Mouse (Mus musculus): ENCODE data around the gene Crygn. TPM values are rescaled to one million over a fixed set of nuclear protein-coding genes. Genes with fewer than 3 reads are reported as not detected.

The Crygn gene
- polyA plus RNA-seq, 1 experiment from 2014 or later: 3.0 TPM

- Histone ChIP-seq H3K27me3 (ENCODE audit: control insufficient read depth, insufficient read depth, low read length) (no peaks in the 10 kb centered on the region), H3K4me2 (replicated peaks) (no peak overlapping the region), H3K9ac (no peak overlapping the region), H3K27ac (no peak overlapping the region), H3K4me3 (replicated peaks; ENCODE audit: low read length) (no peak overlapping the region), H3K4me1 (replicated peaks; ENCODE audit: control insufficient read depth, insufficient read depth, low read length) (peaks cover 9% of the 10 kb centered on the region), H3K9me3 (ENCODE audit: control insufficient read depth, low read length) (no peaks in the 10 kb centered on the region), H3K36me3 (replicated peaks; ENCODE audit: control insufficient read depth, insufficient read depth) (no peaks in the 10 kb centered on the region)
- WGBS: 92% methylated on average over 10 of the region's 10 CpGs
- DNase-seq (ENCODE audit: low spot score): no peak
- ATAC-seq (ENCODE audit: low FRiP score): no peak
Observed at GRCm38 (mm10) chr5:24737595-24737994, 20.2 kb downstream of the Crygn start.

GRCm38 (mm10) chr5:24733771-24734426, 23.9 kb downstream of the Crygn start:
- no peak overlapping the region for H3K4me3 ChIP-seq (replicated peaks; ENCODE audit: low read length)
- no peaks in the 10 kb centered on the region for H3K36me3 ChIP-seq (replicated peaks; ENCODE audit: control insufficient read depth, insufficient read depth)
- H3K27ac ChIP-seq: no peak overlapping the region
- H3K4me2 ChIP-seq (replicated peaks): no peak overlapping the region
- H3K27me3 ChIP-seq (ENCODE audit: control insufficient read depth, insufficient read depth, low read length): peaks cover 29% of the 10 kb centered on the region
- DNase-seq (ENCODE audit: low spot score): no peak
- WGBS: 64% methylated on average over 7 of the region's 7 CpGs
- H3K9me3 ChIP-seq (ENCODE audit: control insufficient read depth, low read length): no peaks in the 10 kb centered on the region
- H3K9ac ChIP-seq: no peak overlapping the region
- ATAC-seq (ENCODE audit: low FRiP score): no peak
- H3K4me1 ChIP-seq (replicated peaks; ENCODE audit: control insufficient read depth, insufficient read depth, low read length): peaks cover 18% of the 10 kb centered on the region

GRCm38 (mm10) chr5:24733134-24733533, 24.7 kb downstream of the Crygn start:
- ATAC-seq (ENCODE audit: low FRiP score) (0 out of 2 replicates have a peak, but pooled peaks have one; percentile 46), DNase-seq (ENCODE audit: low spot score) (no peak)
- Histone ChIP-seq H3K4me2 (replicated peaks) (no peak overlapping the region), H3K27me3 (ENCODE audit: control insufficient read depth, insufficient read depth, low read length) (peaks cover 36% of the 10 kb centered on the region), H3K4me3 (replicated peaks; ENCODE audit: low read length) (no peak overlapping the region), H3K4me1 (replicated peaks; ENCODE audit: control insufficient read depth, insufficient read depth, low read length) (peaks cover 18% of the 10 kb centered on the region), H3K36me3 (replicated peaks; ENCODE audit: control insufficient read depth, insufficient read depth) (no peaks in the 10 kb centered on the region), H3K27ac (no peak overlapping the region), H3K9me3 (ENCODE audit: control insufficient read depth, low read length) (no peaks in the 10 kb centered on the region), H3K9ac (no peak overlapping the region)
- WGBS: 7% methylated on average over 8 of the region's 8 CpGs

GRCm38 (mm10) chr5:24730986-24731385, 26.8 kb downstream of the Crygn start:
- H3K4me1 ChIP-seq (replicated peaks; ENCODE audit: control insufficient read depth, insufficient read depth, low read length): peaks cover 18% of the 10 kb centered on the region
- no peak overlapping the region for H3K9ac ChIP-seq
- peaks cover 36% of the 10 kb centered on the region for H3K27me3 ChIP-seq (ENCODE audit: control insufficient read depth, insufficient read depth, low read length)
- no peak for ATAC-seq (ENCODE audit: low FRiP score)
- H3K9me3 ChIP-seq (ENCODE audit: control insufficient read depth, low read length): no peaks in the 10 kb centered on the region
- no peaks in the 10 kb centered on the region for H3K36me3 ChIP-seq (replicated peaks; ENCODE audit: control insufficient read depth, insufficient read depth)
- H3K4me2 ChIP-seq (replicated peaks): peak overlapping the region; percentile 63
- DNase-seq (ENCODE audit: low spot score): no peak
- 2% methylated on average over 15 of the region's 15 CpGs for WGBS
- H3K4me3 ChIP-seq (replicated peaks; ENCODE audit: low read length): peak overlapping the region; percentile 33
- H3K27ac ChIP-seq: no peak overlapping the region

GRCm38 (mm10) chr5:24730488-24730871, 27.3 kb downstream of the Crygn start, which contains the start of gene Wdr86:
Wdr86 (minus strand) TSS chr5:24730727.
- DNase-seq (ENCODE audit: low spot score): no peak
- peak within 1 kb of the TSS; percentile 63 for H3K4me2 ChIP-seq (replicated peaks)
- H3K27me3 ChIP-seq (ENCODE audit: control insufficient read depth, insufficient read depth, low read length): peaks cover 36% of the 10 kb centered on the region
- ATAC-seq (ENCODE audit: low FRiP score): no peak
- no peaks in the 10 kb centered on the region for H3K9me3 ChIP-seq (ENCODE audit: control insufficient read depth, low read length)
- H3K27ac ChIP-seq: no peak within 1 kb of the TSS
- 1% methylated on average over 23 of the region's 23 CpGs for WGBS
- H3K4me3 ChIP-seq (replicated peaks; ENCODE audit: low read length): peak within 1 kb of the TSS; percentile 33
- H3K36me3 ChIP-seq (replicated peaks; ENCODE audit: control insufficient read depth, insufficient read depth): no peaks in the 10 kb centered on the region
- H3K9ac ChIP-seq: peak within 1 kb of the TSS; percentile 24; the same call in 1 of the 2 replicates
- H3K4me1 ChIP-seq (replicated peaks; ENCODE audit: control insufficient read depth, insufficient read depth, low read length): peaks cover 18% of the 10 kb centered on the region

GRCm38 (mm10) chr5:24729797-24730487, 27.9 kb downstream of the Crygn start:
- DNase-seq (ENCODE audit: low spot score) (no peak), ATAC-seq (ENCODE audit: low FRiP score) (no peak)
- peak overlapping the region; percentile 63 for H3K4me2 ChIP-seq (replicated peaks)
- H3K36me3 ChIP-seq (replicated peaks; ENCODE audit: control insufficient read depth, insufficient read depth): no peaks in the 10 kb centered on the region
- peaks cover 36% of the 10 kb centered on the region for H3K27me3 ChIP-seq (ENCODE audit: control insufficient read depth, insufficient read depth, low read length)
- H3K9ac ChIP-seq: peak overlapping the region; percentile 24; the same call in 1 of the 2 replicates
- H3K4me3 ChIP-seq (replicated peaks; ENCODE audit: low read length): peak overlapping the region; percentile 33
- H3K27ac ChIP-seq: no peak overlapping the region
- H3K4me1 ChIP-seq (replicated peaks; ENCODE audit: control insufficient read depth, insufficient read depth, low read length): peaks cover 18% of the 10 kb centered on the region
- H3K9me3 ChIP-seq (ENCODE audit: control insufficient read depth, low read length): no peaks in the 10 kb centered on the region
- WGBS: under 1% methylated on average over 49 of the region's 49 CpGs

GRCm38 (mm10) chr5:24726901-24727836, 30.6 kb downstream of the Crygn start:
- WGBS: 71% methylated on average over 12 of the region's 12 CpGs
- Histone ChIP-seq H3K36me3 (replicated peaks; ENCODE audit: control insufficient read depth, insufficient read depth) (no peaks in the 10 kb centered on the region), H3K4me1 (replicated peaks; ENCODE audit: control insufficient read depth, insufficient read depth, low read length) (peaks cover 17% of the 10 kb centered on the region; the same call in 1 of the 2 replicates), H3K9ac (no peak overlapping the region), H3K27me3 (ENCODE audit: control insufficient read depth, insufficient read depth, low read length) (peaks cover 36% of the 10 kb centered on the region), H3K4me2 (replicated peaks) (no peak overlapping the region), H3K4me3 (replicated peaks; ENCODE audit: low read length) (no peak overlapping the region), H3K27ac (no peak overlapping the region), H3K9me3 (ENCODE audit: control insufficient read depth, low read length) (no peaks in the 10 kb centered on the region)
- no peak for DNase-seq (ENCODE audit: low spot score)
- no peak for ATAC-seq (ENCODE audit: low FRiP score)

GRCm38 (mm10) chr5:24725897-24726296, 31.9 kb downstream of the Crygn start:
- no peak for DNase-seq (ENCODE audit: low spot score)

More at GRCm38 (mm10) chr5:24725897-24726296, 31.9 kb downstream of the Crygn start:
- 70% methylated on average over 6 of the region's 6 CpGs for WGBS
- H3K27ac ChIP-seq: peak overlapping the region; percentile 20; the same call in 1 of the 2 replicates
- peaks cover 17% of the 10 kb centered on the region; the same call in 1 of the 2 replicates for H3K4me1 ChIP-seq (replicated peaks; ENCODE audit: control insufficient read depth, insufficient read depth, low read length)
- no peak overlapping the region for H3K4me3 ChIP-seq (replicated peaks; ENCODE audit: low read length)
- H3K9ac ChIP-seq: no peak overlapping the region
- H3K4me2 ChIP-seq (replicated peaks): no peak overlapping the region
- H3K36me3 ChIP-seq (replicated peaks; ENCODE audit: control insufficient read depth, insufficient read depth): no peaks in the 10 kb centered on the region
- ATAC-seq (ENCODE audit: low FRiP score): no peak
- no peaks in the 10 kb centered on the region for H3K9me3 ChIP-seq (ENCODE audit: control insufficient read depth, low read length)
- H3K27me3 ChIP-seq (ENCODE audit: control insufficient read depth, insufficient read depth, low read length): peaks cover 26% of the 10 kb centered on the region

All from hindbrain, embryonic 14.5 days (tissue).